Mouse (Mus musculus) brain, embryonic 14.5 days (tissue): ENCODE measurements around the gene Adamts16.

Source experiments
- CTCF ChIP-seq: fragments of 200-500 bp; IDR thresholded peaks from 2 replicates; pipeline ENCODE4 v1.5.1; 2012; ENCODE audit warnings: inconsistent platforms, mild to moderate bottlenecking, moderate library complexity, borderline replicate concordance; ENCODE audit not compliant: insufficient read depth, insufficient read length; ENCODE audit errors: extremely low read depth
- POLR2A ChIP-seq: fragments of 200-500 bp; IDR thresholded peaks from 2 replicates; pipeline ENCODE4 v1.6.1; 2012; ENCODE audit warnings: mild to moderate bottlenecking, inconsistent platforms, borderline replicate concordance; ENCODE audit not compliant: poor library complexity, insufficient read depth, insufficient read length, severe bottlenecking; ENCODE audit errors: extremely low read depth

- no peak for TF ChIP-seq POLR2A
- TF ChIP-seq CTCF = no peak
These were observed 107.7 kb downstream of the Adamts16 start for GRCm38 (mm10) chr13:70733911-70734310.
